Mouse (Mus musculus) hematopoietic multipotent progenitor cell, adult 10-12 weeks (in vitro differentiated cells): ENCODE measurements around the gene Scamp5. TPM values are rescaled to one million over a fixed set of nuclear protein-coding genes. Genes with fewer than 3 reads are reported as not detected.

Source experiments
- polyA plus RNA-seq: library from polyadenylated mRNA; stranded (reverse); fragments of >175 nt; gene quantifications from 2 replicates; pipeline ENCODE4 v1.2.3, GENCODE M21; 2012; ENCODE audit warnings: low replicate concordance

Scamp5 gene
- 6.0 and 7.6 TPM in 2 replicates for polyA plus RNA-seq

GRCm38 (mm10) chr9:57467896-57468549, at the start of gene Scamp5:
Gene Scamp5 (minus strand): TSS chr9:57468060.

GRCm38 (mm10) chr9:57503622-57504380, 35.9 kb upstream of the Scamp5 start, which contains the start of gene Rpp25:
Gene Rpp25 (plus strand): TSS chr9:57504026.

GRCm38 (mm10) chr9:57439522-57440295, 28.2 kb downstream of the Scamp5 start, which contains the start of gene Ppcdc:
Gene Ppcdc (minus strand): TSS chr9:57440124.

Other genes with a start within 250 kb of the Scamp5 start
- gene Trcg1, start 231.5 kb downstream of the Scamp5 start, polyA plus RNA-seq: not detected in 2 replicates
- 58.6 and 95.9 TPM in 2 replicates for gene 1700017B05Rik, start 205.4 kb downstream of the Scamp5 start, polyA plus RNA-seq
- 12.9 and 25.2 TPM in 2 replicates for gene Ppcdc, start 27.9 kb downstream of the Scamp5 start, polyA plus RNA-seq
- 0.11 and 0.12 TPM in 2 replicates for gene Rpp25, start 36.0 kb upstream of the Scamp5 start, polyA plus RNA-seq
- 201 and 210 TPM in 2 replicates for gene Cox5a, start 53.2 kb upstream of the Scamp5 start, polyA plus RNA-seq
- 15.7 and 42.7 TPM in 2 replicates for gene Fam219b, start 69.5 kb upstream of the Scamp5 start, polyA plus RNA-seq
- 2.1 and 4.2 TPM in 2 replicates for gene Mpi, start 84.7 kb upstream of the Scamp5 start, polyA plus RNA-seq
- 13.8 and 74.4 TPM in 2 replicates for gene Scamp2, start 92.9 kb upstream of the Scamp5 start, polyA plus RNA-seq
- 16.0 and 24.7 TPM in 2 replicates for gene Ulk3, start 121.4 kb upstream of the Scamp5 start, polyA plus RNA-seq
- gene Cplx3, start 138.2 kb upstream of the Scamp5 start, polyA plus RNA-seq: not detected in 2 replicates
- gene Lman1l, start 152.7 kb upstream of the Scamp5 start, polyA plus RNA-seq: 0.10 and 0.49 TPM in 2 replicates
- 759 and 915 TPM in 2 replicates for gene Csk, start 185.6 kb upstream of the Scamp5 start, polyA plus RNA-seq
- not detected in 2 replicates for gene Cyp1a2, start 215.6 kb upstream of the Scamp5 start, polyA plus RNA-seq
- gene Cyp1a1, start 219.9 kb upstream of the Scamp5 start, polyA plus RNA-seq: not detected in 2 replicates
- 2.4 and 6.9 TPM in 2 replicates for gene Edc3, start 240.5 kb upstream of the Scamp5 start, polyA plus RNA-seq